8 mouse cellular contexts compared by ENCODE assay signal in the genomic region with DNA sequence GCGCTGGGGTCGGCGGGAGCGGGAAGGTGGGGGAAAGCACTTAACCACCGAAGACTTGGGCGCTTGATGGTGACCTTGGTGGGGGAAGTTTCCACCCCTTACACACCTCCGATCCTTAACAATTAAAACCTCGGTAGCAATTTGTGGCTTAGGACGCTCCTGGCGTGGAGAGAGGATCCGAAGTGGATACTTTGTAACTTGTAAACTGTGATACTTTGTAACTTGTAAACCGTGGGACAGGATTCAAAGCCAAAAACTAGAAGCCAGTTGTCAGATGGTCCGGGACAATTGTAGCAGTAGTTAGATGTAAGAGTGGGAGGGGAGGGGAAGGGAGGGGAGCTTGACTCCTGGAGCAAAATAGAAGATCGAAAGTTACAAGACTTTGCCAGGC. TPM values are rescaled to one million over a fixed set of nuclear protein-coding genes. Genes with fewer than 3 reads are reported as not detected.
A peak's percentile ranks its signal among the peaks of the same experiment; 100 is the strongest.
DNase-seq lines count a peak whose midpoint lies in the region; ATAC-seq and TF ChIP-seq lines count a peak whose summit lies in the region.

No protein-coding gene starts in this region.

- no peak overlapping the region for H3K27ac ChIP-seq in lung, embryonic 14.5 days (ENCODE audit: low read depth)
- H3K27ac ChIP-seq in embryonic facial prominence, embryonic 10.5 days (replicated peaks), result peak overlapping the region; percentile 96
- H3K27ac ChIP-seq in neural tube, embryonic 12.5 days, result peak overlapping the region; percentile 83

- H3K27me3 ChIP-seq in lung, embryonic 14.5 days (ENCODE audit: insufficient read depth, low read length), result no peaks in the 10 kb centered on the region
- H3K27me3 ChIP-seq in embryonic facial prominence, embryonic 10.5 days (replicated peaks; ENCODE audit: low read depth, poor library complexity, severe bottlenecking), result no peaks in the 10 kb centered on the region
- no peaks in the 10 kb centered on the region for H3K27me3 ChIP-seq in neural tube, embryonic 12.5 days (replicated peaks)

- no peaks in the 10 kb centered on the region for H3K9me3 ChIP-seq in lung, embryonic 14.5 days (ENCODE audit: low read depth, low read length)
- no peaks in the 10 kb centered on the region for H3K9me3 ChIP-seq in embryonic facial prominence, embryonic 10.5 days
- no peaks in the 10 kb centered on the region for H3K9me3 ChIP-seq in neural tube, embryonic 12.5 days

- peak overlapping the region; percentile 84 for H3K9ac ChIP-seq in lung, embryonic 14.5 days
- peak overlapping the region; percentile 92 for H3K9ac ChIP-seq in neural tube, embryonic 12.5 days

- H3K4me1 ChIP-seq in lung, embryonic 14.5 days (ENCODE audit: insufficient read depth), result peaks cover 6% of the 10 kb centered on the region; the same call in 1 of the 2 replicates
- peaks cover 21% of the 10 kb centered on the region for H3K4me1 ChIP-seq in embryonic facial prominence, embryonic 10.5 days
- H3K4me1 ChIP-seq in neural tube, embryonic 12.5 days, result peaks cover 14% of the 10 kb centered on the region

- WGBS in lung, embryonic 14.5 days, result 6% methylated on average over 14 of the region's 14 CpGs
- 9% methylated on average over 14 of the region's 14 CpGs for WGBS in embryonic facial prominence, embryonic 10.5 days
- WGBS in neural tube, embryonic 12.5 days, result 7% methylated on average over 14 of the region's 14 CpGs

- no peak for ATAC-seq in lung, embryonic 14.5 days (ENCODE audit: insufficient read depth)
- no peak for ATAC-seq in neural tube, embryonic 12.5 days (ENCODE audit: low FRiP score, low read depth)

- H3K4me3 ChIP-seq in lung, embryonic 14.5 days (ENCODE audit: low read depth, low read length), result peak overlapping the region; percentile 93
- H3K4me3 ChIP-seq in embryonic facial prominence, embryonic 10.5 days, result peak overlapping the region; percentile 88
- H3K4me3 ChIP-seq in neural tube, embryonic 12.5 days, result peak overlapping the region; percentile 95

- DNase-seq in lung, embryonic 14.5 days, result no peak
- no peak for DNase-seq in lung, postnatal 10 days
- no peak for DNase-seq in embryonic facial prominence, embryonic 10.5 days (ENCODE audit: low spot score)
- DNase-seq in induced T-regulatory cell, adult 2 months (ENCODE audit: low read depth), result peak; percentile 48
- no peak for DNase-seq in ovary, postnatal 14 days (ENCODE audit: low spot score)
- DNase-seq in frontal cortex, postnatal 36 days (ENCODE audit: low spot score in 2 of 2), result no peak
- no peak for DNase-seq in left cerebral cortex, adult 11 months (ENCODE audit: low spot score)

- H3K36me3 ChIP-seq in lung, embryonic 14.5 days (ENCODE audit: insufficient read depth), result peaks cover 27% of the 10 kb centered on the region
- H3K36me3 ChIP-seq in embryonic facial prominence, embryonic 10.5 days (replicated peaks), result peaks cover 41% of the 10 kb centered on the region
- H3K36me3 ChIP-seq in neural tube, embryonic 12.5 days, result peaks cover 32% of the 10 kb centered on the region

- H3K4me2 ChIP-seq in lung, embryonic 14.5 days, result peak overlapping the region; percentile 87
- H3K4me2 ChIP-seq in neural tube, embryonic 12.5 days (replicated peaks), result peak overlapping the region; percentile 73

- TF ChIP-seq CTCF in lung, embryonic 14.5 days (IDR thresholded peaks at IDR 0.05; ENCODE audit: low read depth), result no peak

RNA-seq across cellular contexts. Expression of gene Usp4, which starts 0.6 kb away (rescaled TPM):
- 110 and 113 TPM in 2 replicates for polyA plus RNA-seq in lung, embryonic 14.5 days (2014; fragmentation: Nextera tagmentation; extraction: Ambion mirVana)
- 127 and 133 TPM in 2 replicates for polyA plus RNA-seq in embryonic facial prominence, embryonic 10.5 days (2016; fragmentation: Nextera tagmentation; extraction: Ambion mirVana)
- 124 and 138 TPM in 2 replicates for polyA plus RNA-seq in neural tube, embryonic 12.5 days (2016; fragmentation: Nextera tagmentation; extraction: Ambion mirVana)

RNA-seq across cellular contexts. Expression of gene Gpx1, which starts 9.6 kb away (rescaled TPM):
- 617 and 664 TPM in 2 replicates for polyA plus RNA-seq in lung, embryonic 14.5 days (2014; fragmentation: Nextera tagmentation; extraction: Ambion mirVana)
- 810 and 843 TPM in 2 replicates for polyA plus RNA-seq in embryonic facial prominence, embryonic 10.5 days (2016; fragmentation: Nextera tagmentation; extraction: Ambion mirVana)
- polyA plus RNA-seq in neural tube, embryonic 12.5 days (2016; fragmentation: Nextera tagmentation; extraction: Ambion mirVana), result 656 and 664 TPM in 2 replicates

RNA-seq across cellular contexts. Expression of gene Tcta, which starts 42.3 kb away (rescaled TPM):
- 20.1 and 24.9 TPM in 2 replicates for polyA plus RNA-seq in lung, embryonic 14.5 days (2014; fragmentation: Nextera tagmentation; extraction: Ambion mirVana)
- 14.4 and 14.7 TPM in 2 replicates for polyA plus RNA-seq in embryonic facial prominence, embryonic 10.5 days (2016; fragmentation: Nextera tagmentation; extraction: Ambion mirVana)
- 44.3 and 47.5 TPM in 2 replicates for polyA plus RNA-seq in neural tube, embryonic 12.5 days (2016; fragmentation: Nextera tagmentation; extraction: Ambion mirVana)

RNA-seq across cellular contexts. Expression of gene Rhoa, which starts 42.4 kb away (rescaled TPM):
- polyA plus RNA-seq in lung, embryonic 14.5 days (2014; fragmentation: Nextera tagmentation; extraction: Ambion mirVana), result 321 and 332 TPM in 2 replicates
- polyA plus RNA-seq in embryonic facial prominence, embryonic 10.5 days (2016; fragmentation: Nextera tagmentation; extraction: Ambion mirVana), result 240 and 243 TPM in 2 replicates
- 313 and 363 TPM in 2 replicates for polyA plus RNA-seq in neural tube, embryonic 12.5 days (2016; fragmentation: Nextera tagmentation; extraction: Ambion mirVana)

RNA-seq across cellular contexts. Expression of gene 1700102P08Rik, which starts 44.3 kb away (rescaled TPM):
- polyA plus RNA-seq in lung, embryonic 14.5 days (2014; fragmentation: Nextera tagmentation; extraction: Ambion mirVana), result 0.78 and 1.1 TPM in 2 replicates
- polyA plus RNA-seq in embryonic facial prominence, embryonic 10.5 days (2016; fragmentation: Nextera tagmentation; extraction: Ambion mirVana), result 0.67 and 1.0 TPM in 2 replicates
- polyA plus RNA-seq in neural tube, embryonic 12.5 days (2016; fragmentation: Nextera tagmentation; extraction: Ambion mirVana), result 1.3 and 1.7 TPM in 2 replicates
